Mouse (Mus musculus) kidney, embryonic 16.5 days (tissue): ENCODE measurements at regions not wholly inside any gene's neighbourhood (a gene's known extent, or its start where the extent isn't known, plus 50 kb on each side); places are given as distances from the start of the nearest gene placed in this dataset.
A peak's percentile ranks its signal among the peaks of the same experiment; 100 is the strongest.

ENCODE experiments used
- ATAC-seq: fragments of 200-750 bp; cut with Nextera tagmentation; 2 replicates; pipeline ENCODE4 v1.8.0; 2017; ENCODE audit warnings: moderate TSS enrichment; ENCODE audit not compliant: low FRiP score, low TSS enrichment
- H3K27ac ChIP-seq: fragments of 300-500 bp; sonication (generic); 2 replicates; pipeline ENCODE4 v1.5.1; 2014; ENCODE audit warnings: low read length
- H3K27me3 ChIP-seq: fragments of 300-500 bp; sonication (generic); 2 replicates; pipeline ENCODE4 v1.6.1; 2014; ENCODE audit warnings: low read length, control low read depth, mixed read lengths; ENCODE audit not compliant: insufficient read depth
- H3K36me3 ChIP-seq: fragments of 300-500 bp; sonication (generic); 2 replicates; pipeline ENCODE4 v1.6.1; 2014; ENCODE audit warnings: low read length, control low read depth, mixed read lengths; ENCODE audit not compliant: insufficient read depth
- H3K4me1 ChIP-seq: fragments of 300-500 bp; sonication (generic); 2 replicates; pipeline ENCODE4 v1.6.1; 2014; ENCODE audit warnings: low read length, control low read depth, mixed read lengths; ENCODE audit not compliant: insufficient read depth
- H3K4me2 ChIP-seq: fragments of 300-500 bp; sonication (generic); replicated peaks from 2 replicates; pipeline ENCODE4 v1.6.1; 2014; ENCODE audit warnings: low read depth, low read length
- H3K4me3 ChIP-seq: fragments of 300-500 bp; sonication (generic); 2 replicates; pipeline ENCODE4 v1.5.1; 2014; ENCODE audit warnings: mild to moderate bottlenecking, low read length
- H3K9ac ChIP-seq: fragments of 300-500 bp; sonication (generic); replicated peaks from 2 replicates; pipeline ENCODE4 v1.6.1; 2014; ENCODE audit warnings: low read length
- H3K9me3 ChIP-seq: fragments of 300-500 bp; sonication (generic); 2 replicates; pipeline ENCODE4 v1.6.1; 2016; ENCODE audit warnings: low read length, control low read depth
- WGBS: fragments of 180-500 bp; shearing (Covaris S2); extraction: QIAGEN DNeasy Blood & Tissue Kit; methylation state at CpG from one replicate; pipeline ENCODE4 v1.1.7; 2014; 5-methylcytosine and 5-hydroxymethylcytosine counted together

DNA sequence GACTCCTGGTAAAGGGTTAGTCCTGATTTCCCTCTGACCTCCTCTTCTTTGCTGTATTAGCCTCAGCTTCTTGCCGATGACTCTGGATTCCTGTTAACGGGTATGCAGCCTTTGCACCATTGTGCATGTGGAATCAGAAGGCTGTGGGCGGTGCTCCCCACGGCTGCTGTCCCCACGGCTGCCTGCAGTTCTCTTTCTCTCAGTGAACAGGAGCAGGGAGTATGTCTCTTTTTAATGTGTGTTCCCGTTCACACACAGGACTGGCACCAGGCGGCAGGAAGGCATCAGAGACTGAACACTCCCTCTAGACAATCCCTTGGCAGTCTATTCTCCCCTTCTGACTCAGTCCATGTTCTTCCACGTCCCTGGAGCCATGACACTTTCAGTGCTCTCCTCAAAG lies 178.9 kb downstream of the Zfp326 start:
- Histone ChIP-seq H3K36me3 (no peaks in the 10 kb centered on the region), H3K4me2 (no peak overlapping the region), H3K4me3 (no peak overlapping the region), H3K27me3 (no peaks in the 10 kb centered on the region), H3K27ac (no peak overlapping the region), H3K4me1 (no peaks in the 10 kb centered on the region), H3K9me3 (no peaks in the 10 kb centered on the region), H3K9ac (no peak overlapping the region)
- 33% methylated on average over 8 of the region's 8 CpGs for WGBS
- no peak for ATAC-seq

- H3K9me3 ChIP-seq = no peaks in the 10 kb centered on the region
- no peak overlapping the region for H3K9ac ChIP-seq
- H3K27ac ChIP-seq = no peak overlapping the region
- no peaks in the 10 kb centered on the region for H3K27me3 ChIP-seq
- no peaks in the 10 kb centered on the region for H3K36me3 ChIP-seq
- no peak overlapping the region for H3K4me3 ChIP-seq
- H3K4me1 ChIP-seq = no peaks in the 10 kb centered on the region
- no peak for ATAC-seq
- H3K4me2 ChIP-seq = no peak overlapping the region
- WGBS = 87% methylated on average over 8 of the region's 8 CpGs
These were observed 174.7 kb downstream of the Zfp326 start for GRCm38 (mm10) chr5:106051026-106051425.

GRCm38 (mm10) chr5:106044878-106045585 lies 168.7 kb downstream of the Zfp326 start:
- no peak overlapping the region for H3K9ac ChIP-seq
- H3K4me1 ChIP-seq = no peaks in the 10 kb centered on the region
- H3K4me3 ChIP-seq = no peak overlapping the region
- no peaks in the 10 kb centered on the region for H3K27me3 ChIP-seq
- 86% methylated on average over 12 of the region's 12 CpGs for WGBS
- H3K9me3 ChIP-seq = no peaks in the 10 kb centered on the region
- H3K4me2 ChIP-seq = no peak overlapping the region
- H3K27ac ChIP-seq = no peak overlapping the region
- ATAC-seq = no peak
- no peaks in the 10 kb centered on the region for H3K36me3 ChIP-seq

- no peaks in the 10 kb centered on the region for H3K36me3 ChIP-seq
- H3K27ac ChIP-seq = no peak overlapping the region
- no peaks in the 10 kb centered on the region for H3K27me3 ChIP-seq
- H3K4me1 ChIP-seq = peaks cover 7% of the 10 kb centered on the region; the same call in 1 of the 2 replicates
- H3K4me2 ChIP-seq = no peak overlapping the region
- no peaks in the 10 kb centered on the region for H3K9me3 ChIP-seq
- H3K4me3 ChIP-seq = no peak overlapping the region
- no peak for ATAC-seq
- WGBS = 95% methylated on average over 18 of the region's 18 CpGs
- no peak overlapping the region for H3K9ac ChIP-seq
These were observed 162.0 kb downstream of the Zfp326 start for GRCm38 (mm10) chr5:106038321-106038720.

GRCm38 (mm10) chr5:106036176-106036575 lies 159.8 kb downstream of the Zfp326 start:
- 0 out of 2 replicates have a peak overlapping the region, but pooled peaks have one; percentile 56 for H3K27ac ChIP-seq
- no peak overlapping the region for H3K9ac ChIP-seq
- peak; percentile 76; the same call in 1 of the 2 replicates for ATAC-seq

DNA sequence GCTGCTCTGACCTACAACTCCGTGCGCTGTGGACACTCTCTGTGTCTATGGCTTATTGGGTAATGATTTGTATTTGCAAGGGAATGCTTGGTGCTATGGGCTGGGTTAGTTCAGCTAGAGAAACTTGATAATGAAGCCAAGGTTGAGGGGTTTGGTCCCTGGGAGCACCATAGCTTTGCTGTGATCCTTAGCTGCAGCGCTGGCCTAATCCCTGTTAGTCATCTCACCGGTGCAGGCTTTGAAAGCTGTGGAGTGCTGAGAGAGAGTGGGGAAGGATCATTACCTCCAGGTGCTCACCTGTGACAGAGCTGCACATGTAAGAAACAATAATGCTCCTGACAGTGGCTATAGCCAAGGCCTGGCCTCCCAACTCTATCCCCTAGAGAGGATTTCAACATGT lies 156.6 kb downstream of the Zfp326 start:
- Histone ChIP-seq H3K4me3 (no peak overlapping the region), H3K27ac (no peak overlapping the region), H3K4me2 (no peak overlapping the region), H3K27me3 (no peaks in the 10 kb centered on the region), H3K36me3 (no peaks in the 10 kb centered on the region), H3K9ac (no peak overlapping the region), H3K9me3 (no peaks in the 10 kb centered on the region), H3K4me1 (peaks cover 19% of the 10 kb centered on the region)
- ATAC-seq = no peak
- WGBS = 72% methylated on average over 4 of the region's 4 CpGs

More at GRCm38 (mm10) chr5:106036176-106036575, 159.8 kb downstream of the Zfp326 start:
- WGBS = 13% methylated on average over 6 of the region's 6 CpGs
- no peaks in the 10 kb centered on the region for H3K36me3 ChIP-seq
- peaks cover 10% of the 10 kb centered on the region for H3K4me1 ChIP-seq
- H3K9me3 ChIP-seq = no peaks in the 10 kb centered on the region
- peak overlapping the region; percentile 27; the same call in 1 of the 2 replicates for H3K4me2 ChIP-seq
- no peak overlapping the region for H3K4me3 ChIP-seq
- no peaks in the 10 kb centered on the region for H3K27me3 ChIP-seq

DNA sequence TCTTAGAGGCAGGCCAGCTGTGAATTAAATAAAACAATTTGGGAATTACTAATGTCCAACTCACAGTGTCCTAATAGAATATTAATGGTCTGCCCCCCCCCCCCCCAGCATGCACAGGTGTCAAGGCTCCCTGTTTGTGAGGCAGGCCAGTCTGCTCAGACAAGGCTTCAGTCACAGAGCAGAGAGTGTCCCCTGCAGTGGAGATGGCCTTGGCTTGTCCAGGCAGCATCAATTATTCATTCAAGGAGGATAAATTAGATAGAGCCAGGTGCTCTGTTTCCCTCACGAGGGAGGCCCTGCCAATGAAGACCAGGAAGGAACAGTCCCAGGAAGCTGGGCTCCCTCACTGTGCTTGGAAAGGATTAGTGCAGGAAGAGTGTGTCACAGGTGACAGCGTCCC lies 150.5 kb downstream of the Zfp326 start:
- ATAC-seq = no peak
- Histone ChIP-seq H3K4me2 (no peak overlapping the region), H3K27ac (no peak overlapping the region), H3K4me1 (peaks cover 13% of the 10 kb centered on the region), H3K36me3 (no peaks in the 10 kb centered on the region), H3K9ac (no peak overlapping the region), H3K27me3 (no peaks in the 10 kb centered on the region), H3K4me3 (no peak overlapping the region), H3K9me3 (no peaks in the 10 kb centered on the region)
- WGBS = 64% methylated on average over 2 of the region's 2 CpGs

DNA sequence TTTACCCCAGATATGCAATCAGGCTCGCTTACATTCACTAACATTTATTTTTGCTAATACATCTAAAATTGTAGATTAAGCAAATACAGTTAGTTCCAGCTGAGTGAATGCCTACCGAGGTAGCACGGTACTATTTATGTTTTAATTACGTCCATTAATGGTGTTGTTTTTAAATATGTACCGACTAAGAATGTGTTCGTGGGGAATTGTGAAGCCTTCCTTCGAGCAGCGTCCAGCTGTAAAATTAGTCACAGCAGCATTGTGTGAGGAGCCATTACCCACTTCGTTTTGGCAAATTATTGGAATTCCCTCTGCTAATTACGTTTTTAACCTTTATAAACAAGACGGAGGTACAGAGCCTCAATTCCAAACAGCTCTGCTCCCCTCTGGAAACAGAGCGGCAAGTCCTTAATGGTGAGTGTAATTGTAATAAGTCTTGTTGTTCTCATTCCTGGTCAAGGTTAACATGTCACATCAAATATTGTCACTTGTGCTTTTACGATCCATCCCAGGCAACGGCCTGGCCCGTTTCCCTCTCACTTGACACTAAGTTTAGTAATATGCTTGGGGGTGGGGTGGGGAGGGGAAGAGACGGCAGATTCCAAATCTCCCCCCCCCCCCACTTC lies 128.0 kb downstream of the Zfp326 start:
- no peak for ATAC-seq
- WGBS = 30% methylated on average over 16 of the region's 16 CpGs
- H3K4me3 ChIP-seq = no peak overlapping the region

GRCm38 (mm10) chr5:106003321-106004291 lies 127.2 kb downstream of the Zfp326 start:
- peaks cover 9% of the 10 kb centered on the region; the same call in 1 of the 2 replicates for H3K27me3 ChIP-seq
- no peak overlapping the region for H3K27ac ChIP-seq
- H3K4me3 ChIP-seq = no peak overlapping the region
- H3K4me2 ChIP-seq = no peak overlapping the region
- 56% methylated on average over 28 of the region's 28 CpGs for WGBS
- no peak for ATAC-seq
- H3K9me3 ChIP-seq = no peaks in the 10 kb centered on the region
- H3K36me3 ChIP-seq = no peaks in the 10 kb centered on the region
- peaks cover 6% of the 10 kb centered on the region; the same call in 1 of the 2 replicates for H3K4me1 ChIP-seq
- no peak overlapping the region for H3K9ac ChIP-seq

More for the DNA sequence above, 128.0 kb downstream of the Zfp326 start:
- Histone ChIP-seq H3K9me3 (no peaks in the 10 kb centered on the region), H3K9ac (no peak overlapping the region), H3K36me3 (no peaks in the 10 kb centered on the region), H3K27me3 (peaks cover 9% of the 10 kb centered on the region; the same call in 1 of the 2 replicates), H3K27ac (no peak overlapping the region), H3K4me1 (peaks cover 6% of the 10 kb centered on the region; the same call in 1 of the 2 replicates), H3K4me2 (no peak overlapping the region)
